Mouse (Mus musculus): ENCODE results near the gene Gm3149.
"Not testable (repeated sequence)": the region's sequence is repeated elsewhere in the genome, so short reads cannot be mapped to it uniquely, and the experiment has no call there.

Gene Gm3149

DNA sequence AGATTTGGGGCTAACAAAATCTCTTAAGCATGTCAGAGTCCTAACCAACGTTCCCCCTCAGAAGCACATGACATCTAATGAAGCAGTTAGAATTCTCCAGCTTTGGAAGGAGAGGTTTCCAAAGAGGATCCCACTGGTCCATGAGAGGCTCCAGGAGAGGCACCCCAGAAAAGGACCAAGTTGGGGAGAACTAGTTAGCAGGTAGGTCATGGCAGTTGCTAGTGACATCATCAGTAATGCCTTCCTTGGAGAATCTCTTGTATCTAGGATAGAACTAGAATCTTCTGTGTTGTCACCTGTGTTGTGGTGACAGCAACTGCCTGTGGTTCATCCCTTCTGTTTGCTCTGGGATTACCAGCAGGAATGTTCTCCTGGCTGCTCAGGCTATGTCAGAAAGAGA, at the start of gene Gm3149:
TSS of gene Gm3149 (plus strand) at position 301 of the 400 bp plus-strand sequence.
- not testable (repeated sequence) for DNase-seq (ENCODE audit: low read depth, low spot score)

DNA sequence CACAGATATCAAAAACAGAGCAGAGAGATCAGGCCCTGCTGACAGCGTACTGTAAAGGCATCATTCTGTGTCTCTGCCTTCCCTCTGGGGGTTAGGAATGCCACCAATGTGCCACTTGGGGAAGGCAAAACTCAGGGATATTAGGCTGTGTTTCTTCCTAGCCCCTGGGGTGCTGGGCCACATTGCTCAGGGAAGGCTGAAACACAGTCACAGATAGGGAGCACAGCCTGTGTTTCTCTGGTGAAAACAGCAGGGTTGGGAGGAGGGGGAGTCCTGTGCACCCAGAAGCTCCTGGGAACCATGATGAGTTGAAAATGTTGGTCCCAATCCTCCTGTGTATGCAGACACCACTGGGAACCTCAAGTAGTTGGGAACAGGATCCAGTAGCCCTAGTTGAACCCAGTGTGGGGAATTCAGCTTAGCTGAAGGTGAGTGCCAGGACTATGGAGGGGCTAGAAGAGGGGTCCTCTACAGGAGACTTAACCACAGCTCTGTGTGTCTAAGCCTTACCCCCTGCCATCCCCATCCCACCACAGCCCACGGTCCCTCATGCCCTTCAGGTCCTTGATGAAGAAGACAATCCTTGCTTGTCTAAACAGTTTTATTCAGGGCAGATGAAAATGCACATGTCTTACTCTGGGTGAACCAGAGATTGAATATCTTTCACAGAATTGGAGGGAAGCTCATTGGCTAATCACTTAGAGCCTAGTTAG, 47.7 kb upstream of the Gm3149 start:
- DNase-seq (ENCODE audit: low read depth, low spot score): not testable (repeated sequence)

- DNase-seq (ENCODE audit: low read depth, low spot score): not testable (repeated sequence)
Observed at GRCm38 (mm10) chr14:4279828-4280227, 37.3 kb upstream of the Gm3149 start.

GRCm38 (mm10) chr14:4334476-4335080, 17.5 kb downstream of the Gm3149 start, which contains the start of gene 2610042L04Rik:
TSS of gene 2610042L04Rik (plus strand) at chr14:4334763.
- not testable (repeated sequence) for DNase-seq (ENCODE audit: low read depth, low spot score)

GRCm38 (mm10) chr14:4335506-4335905, 18.4 kb downstream of the Gm3149 start:
- DNase-seq (ENCODE audit: low read depth, low spot score): not testable (repeated sequence)

DNA sequence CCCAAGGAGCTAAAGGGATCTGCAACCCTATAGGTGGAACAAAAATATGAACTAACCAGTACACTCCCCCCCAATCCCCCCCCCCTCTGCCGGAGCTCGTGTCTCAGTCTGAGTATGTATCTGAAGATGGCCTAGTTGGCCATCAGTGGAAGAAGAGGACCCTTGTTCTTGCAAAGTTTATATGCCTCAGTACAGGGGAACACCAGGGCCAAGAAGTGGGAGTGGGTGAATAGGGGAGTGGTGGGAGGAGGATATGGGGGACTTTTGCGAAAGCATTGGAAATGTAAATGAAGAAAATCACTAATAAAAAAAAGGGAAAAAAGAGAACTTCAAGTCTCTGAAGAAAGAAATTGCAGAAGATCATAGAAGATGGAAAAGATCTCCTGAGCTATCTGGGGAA, 51.9 kb downstream of the Gm3149 start:
- not testable (repeated sequence) for DNase-seq (ENCODE audit: low read depth, low spot score)

DNA sequence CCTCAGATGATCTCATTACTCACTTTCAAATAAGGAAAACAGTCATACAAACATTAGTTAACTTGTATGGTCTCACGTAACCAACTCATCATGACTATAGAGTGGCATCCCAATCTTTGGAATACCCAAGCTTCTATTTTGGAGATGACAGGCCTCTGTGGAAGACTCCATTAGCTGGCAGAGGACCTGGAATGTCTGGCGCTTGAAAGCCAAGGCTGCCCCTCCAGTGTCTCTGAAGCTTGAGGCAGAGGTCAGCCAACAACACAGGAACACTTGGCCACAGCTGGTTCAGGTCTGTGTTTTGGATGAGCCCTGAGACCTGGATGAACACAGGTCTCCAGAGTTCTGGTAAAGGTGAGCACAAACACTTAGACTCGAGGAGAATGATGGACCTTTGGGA, 52.6 kb downstream of the Gm3149 start:
- not testable (repeated sequence) for DNase-seq (ENCODE audit: low read depth, low spot score)
